Mouse (Mus musculus) liver, adult (tissue): ENCODE data around the gene Gpc4.

Experiments used
- GATA4 ChIP-seq: IDR thresholded peaks from 2 replicates; pipeline ENCODE4 v1.6.1; 2014; ENCODE audit warnings: mild to moderate bottlenecking, low read length; ENCODE audit not compliant: insufficient replicate concordance

Gene Gpc4

GRCm38 (mm10) chrX:52159621-52160020, 5.4 kb downstream of the Gpc4 start:
- TF ChIP-seq GATA4, result no peak

GRCm38 (mm10) chrX:52155408-52155953, 9.6 kb downstream of the Gpc4 start:
- no peak for TF ChIP-seq GATA4

GRCm38 (mm10) chrX:52154821-52155220, 10.2 kb downstream of the Gpc4 start:
- no peak for TF ChIP-seq GATA4

GRCm38 (mm10) chrX:52153451-52153850, 11.6 kb downstream of the Gpc4 start:
- no peak for TF ChIP-seq GATA4

GRCm38 (mm10) chrX:52152961-52153360, 12.1 kb downstream of the Gpc4 start:
- no peak for TF ChIP-seq GATA4

- no peak for TF ChIP-seq GATA4
These were observed 13.5 kb downstream of the Gpc4 start for GRCm38 (mm10) chrX:52151555-52151954.

GRCm38 (mm10) chrX:52151100-52151499, 14.0 kb downstream of the Gpc4 start:
- TF ChIP-seq GATA4, result no peak

GRCm38 (mm10) chrX:52145563-52145962, 19.5 kb downstream of the Gpc4 start:
- no peak for TF ChIP-seq GATA4

GRCm38 (mm10) chrX:52144491-52144890, 20.6 kb downstream of the Gpc4 start:
- no peak for TF ChIP-seq GATA4

GRCm38 (mm10) chrX:52140316-52140715, 24.7 kb downstream of the Gpc4 start:
- no peak for TF ChIP-seq GATA4

- no peak for TF ChIP-seq GATA4
These were observed 26.5 kb downstream of the Gpc4 start for GRCm38 (mm10) chrX:52138461-52139075.

GRCm38 (mm10) chrX:52138033-52138432, 27.0 kb downstream of the Gpc4 start:
- no peak for TF ChIP-seq GATA4

GRCm38 (mm10) chrX:52136525-52136924, 28.5 kb downstream of the Gpc4 start:
- TF ChIP-seq GATA4, result no peak

- TF ChIP-seq GATA4, result no peak
These were observed 35.4 kb downstream of the Gpc4 start for GRCm38 (mm10) chrX:52129604-52130003.

- no peak for TF ChIP-seq GATA4
These were observed 36.3 kb downstream of the Gpc4 start for GRCm38 (mm10) chrX:52128794-52129193.

GRCm38 (mm10) chrX:52113651-52114050, 51.4 kb downstream of the Gpc4 start:
- TF ChIP-seq GATA4, result no peak

- TF ChIP-seq GATA4, result no peak
These were observed 55.4 kb downstream of the Gpc4 start for GRCm38 (mm10) chrX:52109663-52110062.
